Mouse (Mus musculus): ENCODE measurements around the gene Cd164l2.

Cd164l2 gene

GRCm38 (mm10) chr4:133194482-133194881 lies 17.4 kb upstream of the Cd164l2 start:
- no peak for DNase-seq (ENCODE audit: low read depth)

- no peak for DNase-seq (ENCODE audit: low read depth)
These were observed 16.9 kb upstream of the Cd164l2 start for GRCm38 (mm10) chr4:133195014-133195413.

GRCm38 (mm10) chr4:133196136-133196535 lies 15.8 kb upstream of the Cd164l2 start:
- no peak for DNase-seq (ENCODE audit: low read depth)

GRCm38 (mm10) chr4:133196852-133197251 lies 15.1 kb upstream of the Cd164l2 start:
- no peak for DNase-seq (ENCODE audit: low read depth)

- no peak for DNase-seq (ENCODE audit: low read depth)
These were observed 14.6 kb upstream of the Cd164l2 start for GRCm38 (mm10) chr4:133197355-133197754.

GRCm38 (mm10) chr4:133197801-133198286 lies 14.1 kb upstream of the Cd164l2 start:
- no peak for DNase-seq (ENCODE audit: low read depth)

- DNase-seq (ENCODE audit: low read depth), result no peak
These were observed 13.4 kb upstream of the Cd164l2 start for GRCm38 (mm10) chr4:133198337-133199180.

- DNase-seq (ENCODE audit: low read depth), result no peak
These were observed 12.2 kb upstream of the Cd164l2 start for GRCm38 (mm10) chr4:133199743-133200142.

- no peak for DNase-seq (ENCODE audit: low read depth)
These were observed 11.6 kb upstream of the Cd164l2 start for GRCm38 (mm10) chr4:133200343-133200742.

GRCm38 (mm10) chr4:133201006-133201771 lies 10.7 kb upstream of the Cd164l2 start:
- DNase-seq (ENCODE audit: low read depth), result peak; percentile 56

- no peak for DNase-seq (ENCODE audit: low read depth)
These were observed 9.7 kb upstream of the Cd164l2 start for GRCm38 (mm10) chr4:133202254-133202653.

- no peak for DNase-seq (ENCODE audit: low read depth)
These were observed 8.3 kb upstream of the Cd164l2 start for GRCm38 (mm10) chr4:133203591-133203990.

- no peak for DNase-seq (ENCODE audit: low read depth)
These were observed 7.6 kb upstream of the Cd164l2 start for GRCm38 (mm10) chr4:133204379-133204778.

GRCm38 (mm10) chr4:133209366-133209765 lies 2.6 kb upstream of the Cd164l2 start:
- DNase-seq (ENCODE audit: low read depth), result peak; percentile 65

GRCm38 (mm10) chr4:133210023-133210787 lies 1.7 kb upstream of the Cd164l2 start:
- DNase-seq (ENCODE audit: low read depth), result no peak

- no peak for DNase-seq (ENCODE audit: low read depth)
These were observed 1.0 kb upstream of the Cd164l2 start for GRCm38 (mm10) chr4:133210788-133211390.

- peak; percentile 66 for DNase-seq (ENCODE audit: low read depth)
These were observed 784 bp downstream of the Cd164l2 start for GRCm38 (mm10) chr4:133212562-133213267.

GRCm38 (mm10) chr4:133213268-133213590 lies 1.3 kb downstream of the Cd164l2 start:
- DNase-seq (ENCODE audit: low read depth), result no peak

- no peak for DNase-seq (ENCODE audit: low read depth)
These were observed 1.7 kb downstream of the Cd164l2 start for GRCm38 (mm10) chr4:133213661-133214060.

GRCm38 (mm10) chr4:133217641-133218040 lies 5.7 kb downstream of the Cd164l2 start:
- peak; percentile 55 for DNase-seq (ENCODE audit: low read depth)

- DNase-seq (ENCODE audit: low read depth), result no peak
These were observed 6.8 kb downstream of the Cd164l2 start for GRCm38 (mm10) chr4:133218745-133219144.
